Mouse (Mus musculus) heart, embryonic 13.5 days (tissue): ENCODE measurements at regions not wholly inside any gene's neighbourhood (a gene's known extent, or its start where the extent isn't known, plus 50 kb on each side); places are given as distances from the start of the nearest gene placed in this dataset.

ENCODE experiments used
- ATAC-seq: fragments of 200-750 bp; cut with Nextera tagmentation; 2 replicates; pipeline ENCODE4 v1.8.0; 2017; ENCODE audit warnings: moderate TSS enrichment; ENCODE audit not compliant: insufficient number of reproducible peaks, low FRiP score, low TSS enrichment; ENCODE audit errors: extremely low read depth
- H3K27ac ChIP-seq: fragments of 300-500 bp; sonication (generic); replicated peaks from 2 replicates; pipeline ENCODE4 v1.5.1; 2015; ENCODE audit warnings: moderate library complexity, mild to moderate bottlenecking, inconsistent platforms
- H3K27me3 ChIP-seq: fragments of 300-500 bp; sonication (generic); replicated peaks from 2 replicates; pipeline ENCODE4 v1.6.1; 2015; ENCODE audit warnings: mild to moderate bottlenecking, inconsistent platforms
- H3K36me3 ChIP-seq: fragments of 300-500 bp; sonication (generic); 2 replicates; pipeline ENCODE4 v1.6.1; 2015; ENCODE audit warnings: mild to moderate bottlenecking, inconsistent platforms
- H3K4me1 ChIP-seq: fragments of 300-500 bp; sonication (generic); 2 replicates; pipeline ENCODE4 v1.6.1; 2015; ENCODE audit warnings: inconsistent platforms
- H3K4me2 ChIP-seq: fragments of 300-500 bp; sonication (generic); 2 replicates; pipeline ENCODE4 v1.6.1; 2015; ENCODE audit warnings: inconsistent platforms, mild to moderate bottlenecking, moderate library complexity
- H3K4me3 ChIP-seq: fragments of 300-500 bp; sonication (generic); 2 replicates; pipeline ENCODE4 v1.5.1; 2015; ENCODE audit warnings: moderate library complexity, mild to moderate bottlenecking, inconsistent platforms
- H3K9ac ChIP-seq: fragments of 300-500 bp; sonication (generic); 2 replicates; pipeline ENCODE4 v1.6.1; 2015; ENCODE audit warnings: inconsistent platforms, mild to moderate bottlenecking, moderate library complexity
- H3K9me3 ChIP-seq: fragments of 300-500 bp; sonication (generic); 2 replicates; pipeline ENCODE4 v1.6.1; 2016; ENCODE audit warnings: inconsistent platforms
- WGBS: fragments of 180-500 bp; shearing (Covaris S2); methylation state at CpG from one replicate; pipeline ENCODE4 v1.1.7; 2015; ENCODE audit warnings: mixed read lengths; 5-methylcytosine and 5-hydroxymethylcytosine counted together

- Histone ChIP-seq H3K27me3 (no peaks in the 10 kb centered on the region), H3K36me3 (no peaks in the 10 kb centered on the region), H3K4me1 (no peaks in the 10 kb centered on the region), H3K9me3 (no peaks in the 10 kb centered on the region), H3K9ac (no peak overlapping the region), H3K4me3 (no peak overlapping the region), H3K27ac (no peak overlapping the region), H3K4me2 (no peak overlapping the region)
- no peak for ATAC-seq
- WGBS = 74% methylated on average over 1 of the region's 1 CpGs
Observed at GRCm38 (mm10) chr13:71550109-71550508, 413.4 kb downstream of the Irx1 start.

DNA sequence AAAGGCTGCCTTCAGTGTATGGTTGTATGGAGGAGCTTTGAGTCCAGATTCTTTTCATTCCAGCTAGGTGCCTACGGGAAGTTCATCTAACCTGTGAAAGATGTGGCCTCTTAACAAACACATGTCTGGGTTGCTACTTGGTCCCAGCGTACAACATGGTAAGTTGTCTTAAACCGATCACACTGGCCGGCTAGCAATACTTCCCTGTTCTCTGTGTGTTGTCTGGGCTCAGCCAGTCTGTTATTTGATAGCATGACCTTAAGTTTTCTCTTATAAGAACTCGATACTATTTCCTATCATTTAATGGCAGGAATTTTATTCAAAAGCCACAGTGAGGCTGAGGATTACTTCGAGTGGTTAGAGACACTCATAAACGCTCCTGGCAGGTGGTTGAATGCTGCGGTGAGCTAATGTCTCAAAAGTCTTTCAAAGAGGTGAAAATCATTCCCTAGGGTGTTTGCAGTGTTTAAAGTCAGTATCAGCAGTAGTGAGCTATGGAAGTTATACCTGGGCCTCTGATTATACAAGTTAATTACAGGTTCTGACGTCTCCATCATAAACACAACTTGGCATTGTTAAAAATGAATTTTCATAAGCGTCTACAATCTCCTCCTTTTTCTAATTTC lies 414.2 kb downstream of the Irx1 start:
- no peak overlapping the region for H3K9ac ChIP-seq
- H3K4me2 ChIP-seq = no peak overlapping the region
- no peaks in the 10 kb centered on the region for H3K4me1 ChIP-seq
- no peaks in the 10 kb centered on the region for H3K27me3 ChIP-seq
- no peaks in the 10 kb centered on the region for H3K9me3 ChIP-seq
- H3K36me3 ChIP-seq = no peaks in the 10 kb centered on the region
- ATAC-seq = no peak
- H3K4me3 ChIP-seq = no peak overlapping the region
- WGBS = 77% methylated on average over 10 of the region's 10 CpGs
- no peak overlapping the region for H3K27ac ChIP-seq

GRCm38 (mm10) chr13:71538226-71538625 lies 425.3 kb downstream of the Irx1 start:
- 36% methylated on average over 4 of the region's 4 CpGs for WGBS
- no peak overlapping the region for H3K4me2 ChIP-seq
- H3K4me3 ChIP-seq = no peak overlapping the region
- H3K4me1 ChIP-seq = no peaks in the 10 kb centered on the region
- 0 out of 2 replicates have a peak, but pooled peaks cover 4% of the 10 kb centered on the region for H3K27me3 ChIP-seq
- no peak overlapping the region for H3K9ac ChIP-seq
- H3K27ac ChIP-seq = no peak overlapping the region
- H3K9me3 ChIP-seq = no peaks in the 10 kb centered on the region
- no peak for ATAC-seq
- H3K36me3 ChIP-seq = no peaks in the 10 kb centered on the region

GRCm38 (mm10) chr13:71532796-71533351 lies 430.6 kb downstream of the Irx1 start:
- no peak overlapping the region for H3K27ac ChIP-seq
- no peaks in the 10 kb centered on the region for H3K36me3 ChIP-seq
- no peak overlapping the region for H3K4me3 ChIP-seq
- WGBS = 49% methylated on average over 7 of the region's 7 CpGs
- H3K9ac ChIP-seq = no peak overlapping the region
- peaks cover 4% of the 10 kb centered on the region; the same call in 1 of the 2 replicates for H3K4me1 ChIP-seq
- 0 out of 2 replicates have a peak, but pooled peaks cover 8% of the 10 kb centered on the region for H3K27me3 ChIP-seq
- ATAC-seq = no peak
- no peak overlapping the region for H3K4me2 ChIP-seq
- H3K9me3 ChIP-seq = no peaks in the 10 kb centered on the region

GRCm38 (mm10) chr13:71529397-71530122 lies 434.0 kb downstream of the Irx1 start:
- Histone ChIP-seq H3K36me3 (no peaks in the 10 kb centered on the region), H3K9ac (no peak overlapping the region), H3K4me3 (no peak overlapping the region), H3K4me1 (peaks cover 4% of the 10 kb centered on the region; the same call in 1 of the 2 replicates), H3K4me2 (no peak overlapping the region), H3K27me3 (peaks cover 10% of the 10 kb centered on the region; the same call in 1 of the 2 replicates), H3K9me3 (no peaks in the 10 kb centered on the region), H3K27ac (no peak overlapping the region)
- no peak for ATAC-seq
- WGBS = 53% methylated on average over 14 of the region's 14 CpGs

DNA sequence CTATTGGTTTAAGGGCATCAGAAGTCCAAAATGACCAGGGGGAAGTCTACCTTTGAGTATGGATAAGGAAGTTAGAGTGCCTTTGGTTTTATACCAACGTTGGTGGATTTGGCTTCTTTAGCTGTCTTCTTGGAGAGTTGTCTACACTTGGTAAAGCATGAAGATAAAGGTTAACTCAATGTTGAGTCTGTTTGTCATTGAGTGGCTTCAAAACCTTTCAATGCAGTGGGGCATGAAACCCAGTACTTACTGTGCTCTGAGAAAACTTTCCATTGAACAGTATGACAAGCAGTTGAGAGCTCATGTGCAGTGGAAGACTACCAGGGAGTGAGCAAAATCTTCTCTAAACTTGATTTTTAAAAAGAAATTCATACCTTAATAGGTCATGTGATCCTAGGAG lies 445.7 kb downstream of the Irx1 start:
- Histone ChIP-seq H3K4me1 (no peaks in the 10 kb centered on the region), H3K27me3 (no peaks in the 10 kb centered on the region), H3K4me2 (no peak overlapping the region), H3K9me3 (no peaks in the 10 kb centered on the region), H3K27ac (no peak overlapping the region), H3K36me3 (no peaks in the 10 kb centered on the region), H3K4me3 (no peak overlapping the region), H3K9ac (no peak overlapping the region)
- no peak for ATAC-seq
- WGBS = 70% methylated on average over 1 of the region's 1 CpGs

DNA sequence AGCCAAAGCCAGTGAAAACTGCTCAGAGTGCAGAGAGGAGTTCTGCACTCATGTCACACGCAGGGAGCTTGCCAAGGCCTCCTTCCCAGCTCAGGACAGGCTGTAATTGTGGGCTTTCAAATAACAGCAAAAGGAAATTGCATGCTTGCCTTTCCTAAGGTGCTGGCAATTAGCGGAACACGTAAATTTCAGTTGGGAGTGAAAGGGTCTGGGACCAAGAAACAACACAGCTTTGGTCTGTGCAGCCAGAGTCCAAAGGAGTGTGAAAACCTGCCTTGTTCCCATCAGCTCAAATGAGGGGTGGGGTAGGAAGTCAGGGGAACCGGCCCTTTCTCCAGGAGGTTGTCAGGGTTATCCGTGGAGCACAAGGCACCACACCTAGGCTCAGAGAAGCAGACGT lies 450.3 kb downstream of the Irx1 start:
- Histone ChIP-seq H3K9me3 (no peaks in the 10 kb centered on the region), H3K4me3 (no peak overlapping the region), H3K27ac (no peak overlapping the region), H3K36me3 (no peaks in the 10 kb centered on the region), H3K4me1 (no peaks in the 10 kb centered on the region), H3K27me3 (no peaks in the 10 kb centered on the region), H3K9ac (no peak overlapping the region), H3K4me2 (no peak overlapping the region)
- WGBS = 67% methylated on average over 6 of the region's 6 CpGs
- no peak for ATAC-seq

DNA sequence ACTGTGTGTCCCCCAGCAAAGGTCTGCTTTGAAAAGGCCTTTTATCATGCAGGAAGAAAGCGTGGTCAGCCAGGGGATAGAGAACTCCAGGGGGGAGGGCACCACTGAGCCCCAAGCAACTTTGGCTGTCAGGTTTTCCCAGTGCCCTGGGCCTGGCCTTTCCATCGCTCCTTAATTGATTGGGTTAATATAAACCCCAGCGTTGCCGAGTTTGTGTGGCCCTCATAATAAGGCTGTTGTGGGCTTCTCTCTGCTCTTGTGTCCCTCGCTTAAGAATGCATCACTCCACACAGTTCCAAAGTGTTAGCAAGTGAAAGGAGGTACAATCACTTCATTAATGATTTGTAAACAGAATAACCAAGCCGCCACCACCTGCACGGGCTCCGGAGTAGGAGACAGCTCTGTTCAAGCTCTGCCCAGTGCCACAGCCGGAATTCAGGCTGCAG lies 455.5 kb downstream of the Irx1 start:
- 0 out of 2 replicates have a peak, but pooled peaks cover 3% of the 10 kb centered on the region for H3K27me3 ChIP-seq
- no peak overlapping the region for H3K9ac ChIP-seq
- 26% methylated on average over 9 of the region's 9 CpGs for WGBS
- no peak overlapping the region for H3K4me3 ChIP-seq
- no peak for ATAC-seq
- H3K27ac ChIP-seq = no peak overlapping the region
- peaks cover 8% of the 10 kb centered on the region; the same call in 1 of the 2 replicates for H3K4me1 ChIP-seq
- no peaks in the 10 kb centered on the region for H3K36me3 ChIP-seq
- no peaks in the 10 kb centered on the region for H3K9me3 ChIP-seq
- H3K4me2 ChIP-seq = peak overlapping the region; percentile 57; the same call in 1 of the 2 replicates

GRCm38 (mm10) chr13:71507421-71507931 lies 456.0 kb downstream of the Irx1 start:
- Histone ChIP-seq H3K9me3 (no peaks in the 10 kb centered on the region), H3K4me3 (peak overlapping the region; percentile 19), H3K27me3 (0 out of 2 replicates have a peak, but pooled peaks cover 3% of the 10 kb centered on the region), H3K27ac (no peak overlapping the region), H3K4me1 (peaks cover 8% of the 10 kb centered on the region; the same call in 1 of the 2 replicates), H3K36me3 (no peaks in the 10 kb centered on the region), H3K9ac (no peak overlapping the region), H3K4me2 (peak overlapping the region; percentile 57)
- WGBS = 12% methylated on average over 10 of the region's 10 CpGs
- no peak for ATAC-seq

DNA sequence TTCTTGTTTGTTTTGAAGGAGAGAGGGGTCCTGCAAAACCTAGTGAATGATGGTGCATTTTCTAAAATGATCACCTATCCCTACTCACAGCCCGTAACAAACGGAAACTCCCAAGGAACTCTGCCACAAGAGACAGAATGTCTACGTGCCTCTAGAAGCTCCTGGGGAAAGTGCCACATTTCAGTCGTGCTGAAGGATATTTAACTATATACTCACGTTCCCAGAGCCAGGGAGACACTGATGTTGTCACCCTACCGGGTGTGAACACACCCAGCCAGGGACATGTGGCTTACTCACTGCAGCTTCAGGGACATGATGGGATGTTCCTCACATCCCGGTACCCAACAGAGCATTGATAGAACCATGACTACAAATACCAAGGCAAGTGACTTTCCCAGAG lies 456.7 kb downstream of the Irx1 start:
- H3K36me3 ChIP-seq = no peaks in the 10 kb centered on the region
- H3K27me3 ChIP-seq = 0 out of 2 replicates have a peak, but pooled peaks cover 3% of the 10 kb centered on the region
- H3K4me2 ChIP-seq = peak overlapping the region; percentile 57
- 28% methylated on average over 7 of the region's 7 CpGs for WGBS
- peak overlapping the region; percentile 19 for H3K4me3 ChIP-seq
- H3K27ac ChIP-seq = no peak overlapping the region
- H3K9me3 ChIP-seq = no peaks in the 10 kb centered on the region
- no peak for ATAC-seq
- peaks cover 8% of the 10 kb centered on the region; the same call in 1 of the 2 replicates for H3K4me1 ChIP-seq
- H3K9ac ChIP-seq = no peak overlapping the region

- no peak for ATAC-seq
- Histone ChIP-seq H3K36me3 (no peaks in the 10 kb centered on the region), H3K4me2 (no peak overlapping the region), H3K4me3 (no peak overlapping the region), H3K27ac (no peak overlapping the region), H3K9ac (no peak overlapping the region), H3K27me3 (no peaks in the 10 kb centered on the region), H3K4me1 (no peaks in the 10 kb centered on the region), H3K9me3 (no peaks in the 10 kb centered on the region)
- 61% methylated on average over 6 of the region's 6 CpGs for WGBS
Observed at GRCm38 (mm10) chr13:71489773-71490172, 473.8 kb downstream of the Irx1 start.
